ENCODE assay signal across 29 mouse cellular contexts in genomic region chr3:113539692-113540091, GRCm38 (mm10). TPM values are rescaled to one million over a fixed set of nuclear protein-coding genes. Genes with fewer than 3 reads are reported as not detected.
DNase-seq lines count a peak whose midpoint lies in the region; ATAC-seq and TF ChIP-seq lines count a peak whose summit lies in the region.
"Had no signal": no experiment of that assay in that cellular context is flagged by ENCODE, and none has a peak within 500 bp of the region (broad histone marks: within the 10 kb centered on the region; RNA-seq: fewer than 3 reads in every experiment).

No protein-coding gene starts in this region.

- H3K27ac ChIP-seq in liver, adult 2 months (replicated peaks; ENCODE audit: insufficient read depth, low read depth, low read length) = no peak overlapping the region
- H3K27ac ChIP-seq in liver, postnatal 0 days (ENCODE audit: low read depth) = no peak overlapping the region
- H3K27ac ChIP-seq in liver, embryonic 12.5 days = no peak overlapping the region
- no peak overlapping the region for H3K27ac ChIP-seq in intestine, embryonic 16.5 days (ENCODE audit: low read length)
- H3K27ac ChIP-seq in stomach, embryonic 15.5 days = no peak overlapping the region
- H3K27ac ChIP-seq: embryonic facial prominence, embryonic 13.5 days; embryonic facial prominence, embryonic 15.5 days; forebrain, embryonic 10.5 days; forebrain, embryonic 12.5 days had no signal

- H3K79me2 ChIP-seq in liver, adult 2 months (ENCODE audit: control insufficient read depth, insufficient read depth, low read length) = no peaks in the 10 kb centered on the region

- TF ChIP-seq POLR2A in liver, adult 2 months (IDR thresholded peaks at IDR 0.05; ENCODE audit: extremely low read depth, insufficient read depth, low read length) = no peak

- peak; percentile 87 for ATAC-seq in liver, postnatal 0 days
- ATAC-seq in liver, embryonic 12.5 days = no peak
- ATAC-seq in intestine, embryonic 16.5 days = peak; percentile 58; the same call in 1 of the 2 replicates
- ATAC-seq in stomach, embryonic 15.5 days (ENCODE audit: insufficient read depth, low FRiP score, low read depth) = peak; percentile 64; the same call in 1 of the 2 replicates
- ATAC-seq: forebrain, embryonic 14.5 days had no signal

- H3K9me3 ChIP-seq in liver, postnatal 0 days (ENCODE audit: low read length) = no peaks in the 10 kb centered on the region
- no peaks in the 10 kb centered on the region for H3K9me3 ChIP-seq in liver, embryonic 12.5 days (replicated peaks)
- H3K9me3 ChIP-seq in intestine, embryonic 16.5 days (ENCODE audit: control insufficient read depth, low read length) = no peaks in the 10 kb centered on the region
- no peaks in the 10 kb centered on the region for H3K9me3 ChIP-seq in stomach, embryonic 15.5 days
- H3K9me3 ChIP-seq: embryonic facial prominence, embryonic 13.5 days; embryonic facial prominence, embryonic 15.5 days; forebrain, embryonic 10.5 days; forebrain, embryonic 12.5 days had no signal

- H3K4me3 ChIP-seq in liver, adult 2 months (ENCODE audit: insufficient read depth, low read depth, low read length) = no peak overlapping the region
- no peak overlapping the region for H3K4me3 ChIP-seq in liver, postnatal 0 days (ENCODE audit: low read depth, low read length)
- H3K4me3 ChIP-seq in liver, embryonic 12.5 days = no peak overlapping the region
- H3K4me3 ChIP-seq in intestine, embryonic 16.5 days (ENCODE audit: low read length) = no peak overlapping the region
- no peak overlapping the region for H3K4me3 ChIP-seq in stomach, embryonic 15.5 days (replicated peaks)
- H3K4me3 ChIP-seq: embryonic facial prominence, embryonic 13.5 days; embryonic facial prominence, embryonic 15.5 days; erythroblast, embryonic 14.5 days; forebrain, embryonic 10.5 days; forebrain, embryonic 12.5 days had no signal

- peak; percentile 87 for TF ChIP-seq EP300 in liver, postnatal 0 days (IDR thresholded peaks at IDR 0.05; ENCODE audit: low read depth)

- no peak overlapping the region for H3K9ac ChIP-seq in liver, adult 2 months (ENCODE audit: low read depth, low read length)
- H3K9ac ChIP-seq in liver, postnatal 0 days (replicated peaks) = no peak overlapping the region
- no peak overlapping the region for H3K9ac ChIP-seq in liver, embryonic 12.5 days
- H3K9ac ChIP-seq in intestine, embryonic 16.5 days (ENCODE audit: low read depth, low read length) = no peak overlapping the region
- no peak overlapping the region for H3K9ac ChIP-seq in stomach, embryonic 15.5 days
- H3K9ac ChIP-seq: embryonic facial prominence, embryonic 13.5 days; embryonic facial prominence, embryonic 15.5 days; forebrain, embryonic 12.5 days had no signal

- H3K4me1 ChIP-seq in liver, adult 2 months (ENCODE audit: control insufficient read depth, insufficient read depth, low read length) = peaks cover 4% of the 10 kb centered on the region; the same call in 1 of the 2 replicates
- H3K4me1 ChIP-seq in liver, postnatal 0 days (ENCODE audit: insufficient read depth) = no peaks in the 10 kb centered on the region
- H3K4me1 ChIP-seq in liver, embryonic 12.5 days = no peaks in the 10 kb centered on the region
- no peaks in the 10 kb centered on the region for H3K4me1 ChIP-seq in intestine, embryonic 16.5 days (ENCODE audit: control insufficient read depth, insufficient read depth, low read length)
- no peaks in the 10 kb centered on the region for H3K4me1 ChIP-seq in stomach, embryonic 15.5 days
- H3K4me1 ChIP-seq: embryonic facial prominence, embryonic 13.5 days; embryonic facial prominence, embryonic 15.5 days; forebrain, embryonic 10.5 days; forebrain, embryonic 12.5 days had no signal

- no peak overlapping the region for H3K4me2 ChIP-seq in liver, postnatal 0 days (ENCODE audit: low read depth, low read length)
- H3K4me2 ChIP-seq in liver, embryonic 12.5 days = no peak overlapping the region
- H3K4me2 ChIP-seq in intestine, embryonic 16.5 days (ENCODE audit: low read depth, low read length) = no peak overlapping the region
- no peak overlapping the region for H3K4me2 ChIP-seq in stomach, embryonic 15.5 days
- H3K4me2 ChIP-seq: embryonic facial prominence, embryonic 13.5 days; embryonic facial prominence, embryonic 15.5 days; forebrain, embryonic 12.5 days had no signal

- H3K27me3 ChIP-seq in liver, adult 2 months (ENCODE audit: control insufficient read depth, insufficient read depth, low read length) = no peaks in the 10 kb centered on the region
- H3K27me3 ChIP-seq in liver, postnatal 0 days (ENCODE audit: insufficient read depth, low read length) = no peaks in the 10 kb centered on the region
- no peaks in the 10 kb centered on the region for H3K27me3 ChIP-seq in liver, embryonic 12.5 days (replicated peaks)
- no peaks in the 10 kb centered on the region for H3K27me3 ChIP-seq in intestine, embryonic 16.5 days (replicated peaks; ENCODE audit: control insufficient read depth, insufficient read depth, low read length)
- H3K27me3 ChIP-seq in stomach, embryonic 15.5 days (replicated peaks) = no peaks in the 10 kb centered on the region
- H3K27me3 ChIP-seq: embryonic facial prominence, embryonic 13.5 days; embryonic facial prominence, embryonic 15.5 days; forebrain, embryonic 12.5 days had no signal

- no peaks in the 10 kb centered on the region for H3K36me3 ChIP-seq in liver, adult 2 months (ENCODE audit: control insufficient read depth, insufficient read depth, low read length)
- H3K36me3 ChIP-seq in liver, postnatal 0 days (replicated peaks; ENCODE audit: insufficient read depth, low read length) = no peaks in the 10 kb centered on the region
- H3K36me3 ChIP-seq in liver, embryonic 12.5 days = no peaks in the 10 kb centered on the region
- no peaks in the 10 kb centered on the region for H3K36me3 ChIP-seq in intestine, embryonic 16.5 days (ENCODE audit: control insufficient read depth, insufficient read depth, low read length)
- no peaks in the 10 kb centered on the region for H3K36me3 ChIP-seq in stomach, embryonic 15.5 days
- H3K36me3 ChIP-seq: embryonic facial prominence, embryonic 13.5 days; embryonic facial prominence, embryonic 15.5 days; forebrain, embryonic 10.5 days; forebrain, embryonic 12.5 days had no signal

- peak; percentile 80 for DNase-seq in liver, adult 2 months (ENCODE audit: extremely low read depth, low read depth, low spot score)
- no peak for DNase-seq in liver
- no peak for DNase-seq in liver, postnatal 0 days
- DNase-seq in frontal cortex, postnatal 36 days (ENCODE audit: low spot score in 2 of 2) = no peak
- no peak for DNase-seq in spleen, adult 18-20 months
- DNase-seq: adrenal gland, adult 2 months; adrenal gland, postnatal 10 days; adrenal gland, postnatal 25 days; cerebellum, adult 11 months; cerebellum, adult 18-20 months; cerebellum, adult 8-10 months; cerebellum, adult 9-11 months; cerebellum, postnatal 14 days; cerebellum, postnatal 36 days; embryo, embryonic 11 days had no signal

- TF ChIP-seq CTCF in liver, adult 2 months (IDR thresholded peaks at IDR 0.05; ENCODE audit: low read depth, low read length) = no peak
- no peak for TF ChIP-seq CTCF in liver, postnatal 0 days (IDR thresholded peaks at IDR 0.05; ENCODE audit: low read depth)

RNA-seq across cellular contexts. Expression of gene Amy2a1, which starts 7.5 kb away (rescaled TPM):
- 11.2 TPM in 1 of 2 replicates, not detected in the other for total RNA-seq in liver, adult 2 months (2014; rRNA removed)
- not detected in 2 replicates for polyA plus RNA-seq in liver, adult 2 months (2012; rRNA removed)
- polyA plus RNA-seq in liver, postnatal 0 days (2015; fragmentation: Nextera tagmentation; extraction: Ambion mirVana) = 26.2 and 39.4 TPM in 2 replicates
- not detected in 2 replicates for polyA plus RNA-seq in liver, embryonic 12.5 days (2016; fragmentation: Nextera tagmentation; extraction: Ambion mirVana)
- polyA plus RNA-seq in intestine, embryonic 16.5 days (2015; fragmentation: Nextera tagmentation; extraction: Ambion mirVana) = 3,266 and 4,394 TPM in 2 replicates
- polyA plus RNA-seq in stomach, embryonic 15.5 days (2015; fragmentation: Nextera tagmentation; extraction: Ambion mirVana) = 3,476 and 4,812 TPM in 2 replicates
- total RNA-seq: adrenal gland, adult 2 months; adrenal gland, postnatal 10 days; adrenal gland, postnatal 25 days; common myeloid progenitor, adult 5-6 weeks; ES-E14; MEL had no signal
- polyA plus RNA-seq: adrenal gland, adult 2 months; C2C12; embryonic facial prominence, embryonic 11.5 days; embryonic facial prominence, embryonic 13.5 days; erythroblast, embryonic 14.5 days; forebrain, embryonic 10.5 days; forebrain, embryonic 12.5 days; forebrain, embryonic 14.5 days had no signal

Comparison
In these comparisons a context has a peak if more than half of its experiments do, and no peak if none do; other contexts are left out.
1. RNA of gene Amy2a1, which starts 7.5 kb away (polyA plus RNA-seq): 3,476 to 4,812 TPM in stomach, embryonic 15.5 days and 3,266 to 4,394 TPM in intestine, embryonic 16.5 days; 26.2 to 39.4 TPM in liver, postnatal 0 days, not detected in liver, adult 2 months and not detected in liver, embryonic 12.5 days; every median in the first group is over 10 times any median in the second.